Mouse (Mus musculus): ENCODE results near the gene Wnt2b.

The Wnt2b gene

DNA sequence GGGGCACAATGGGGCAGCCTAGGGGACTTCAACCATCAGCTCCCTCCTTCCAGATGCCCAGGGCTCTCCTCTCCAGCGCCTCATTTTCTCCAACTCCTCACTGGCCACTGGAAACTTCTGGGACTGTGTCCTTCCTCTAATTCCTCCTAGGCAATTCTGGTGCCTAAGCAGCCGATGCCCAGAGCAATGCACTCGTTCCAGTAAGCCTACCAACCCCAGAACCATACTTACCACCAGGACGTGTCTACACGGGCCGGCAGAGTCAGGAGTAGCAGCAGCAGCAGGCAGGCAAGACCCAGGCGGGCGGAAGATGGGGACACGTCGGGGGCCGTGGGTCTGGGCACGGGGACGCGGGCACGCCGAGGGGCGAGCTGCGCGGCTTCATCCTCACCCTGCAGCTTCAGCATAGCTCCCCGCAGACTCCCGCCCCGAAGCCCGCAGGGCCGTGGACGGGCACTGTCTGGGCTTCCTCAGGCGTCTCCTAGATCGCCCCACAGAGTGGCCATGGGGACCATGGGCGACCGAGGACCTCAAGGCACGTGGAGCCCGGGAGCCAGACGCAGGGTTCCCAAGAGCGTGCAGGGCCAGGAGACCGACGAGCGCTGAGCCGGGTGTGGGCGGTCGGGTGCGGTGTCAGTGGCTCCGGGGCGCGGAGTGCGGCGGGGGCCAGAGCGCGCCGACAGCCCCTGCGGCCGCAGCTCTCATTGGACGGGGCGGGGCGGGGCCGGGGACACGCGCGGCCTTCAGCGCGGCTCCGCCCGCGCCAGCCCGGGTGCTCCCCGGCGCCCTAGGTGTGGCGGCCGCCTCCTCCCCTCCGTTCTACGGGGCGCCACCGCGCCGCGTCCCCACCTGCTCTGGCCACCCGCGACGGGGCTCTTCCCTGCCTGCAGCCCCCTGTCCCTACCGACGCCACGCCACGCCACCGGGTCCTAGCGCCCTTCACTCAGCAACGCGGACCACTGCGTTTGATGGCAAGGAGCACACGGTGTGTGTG, at the start of gene Wnt2b:
Gene Wnt2b, minus strand, starts transcription at position 856 of the 994 bp plus-strand sequence.
- DNase-seq, result no peak

- no peak for DNase-seq
Observed at GRCm38 (mm10) chr3:105010681-105011339, 49.1 kb upstream of the Wnt2b start.

- no peak for DNase-seq
Observed at GRCm38 (mm10) chr3:105008070-105008469, 46.3 kb upstream of the Wnt2b start.

DNA sequence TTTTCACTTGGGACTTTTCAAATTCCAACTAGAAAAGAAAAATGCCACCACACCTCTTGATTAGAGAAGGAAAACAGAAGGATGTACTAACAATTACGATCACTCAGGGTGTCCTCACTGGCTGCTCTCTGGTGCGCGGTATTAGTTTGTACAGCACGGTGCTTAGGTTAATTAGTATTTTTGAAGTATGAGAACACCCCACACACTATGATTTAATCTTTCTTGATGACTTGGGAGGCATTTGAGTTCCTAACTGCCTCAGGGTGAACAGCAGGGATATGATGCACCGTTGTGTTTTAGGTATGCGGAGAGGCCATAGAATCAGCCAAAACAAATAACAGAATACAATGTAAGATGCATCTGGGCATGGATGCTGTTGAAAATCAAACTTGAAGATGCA, 44.4 kb upstream of the Wnt2b start:
- DNase-seq, result no peak

- no peak for DNase-seq
Observed at GRCm38 (mm10) chr3:105005561-105006065, 43.9 kb upstream of the Wnt2b start.

DNA sequence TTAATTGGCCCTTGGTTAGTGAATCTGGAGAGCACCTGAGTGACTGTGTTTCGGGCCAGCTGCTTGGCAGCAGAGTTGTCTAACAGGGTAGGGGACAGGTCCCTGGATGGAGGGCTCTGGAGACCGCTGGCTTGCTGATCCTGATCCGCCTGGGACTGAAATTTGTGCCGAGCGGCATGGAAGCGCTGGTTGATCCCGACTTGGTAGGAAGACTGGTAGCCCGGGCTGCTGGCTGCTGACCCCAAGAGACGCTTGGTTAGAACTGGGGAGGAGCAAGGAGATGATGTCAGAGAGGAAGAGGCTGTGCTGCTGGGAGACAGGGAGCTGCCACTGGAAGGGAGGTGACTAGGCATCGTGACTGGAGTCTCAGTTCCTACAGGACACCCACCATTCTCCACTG, 43.3 kb upstream of the Wnt2b start:
- DNase-seq, result no peak

- no peak for DNase-seq
Observed at GRCm38 (mm10) chr3:105003960-105004463, 42.3 kb upstream of the Wnt2b start.

DNA sequence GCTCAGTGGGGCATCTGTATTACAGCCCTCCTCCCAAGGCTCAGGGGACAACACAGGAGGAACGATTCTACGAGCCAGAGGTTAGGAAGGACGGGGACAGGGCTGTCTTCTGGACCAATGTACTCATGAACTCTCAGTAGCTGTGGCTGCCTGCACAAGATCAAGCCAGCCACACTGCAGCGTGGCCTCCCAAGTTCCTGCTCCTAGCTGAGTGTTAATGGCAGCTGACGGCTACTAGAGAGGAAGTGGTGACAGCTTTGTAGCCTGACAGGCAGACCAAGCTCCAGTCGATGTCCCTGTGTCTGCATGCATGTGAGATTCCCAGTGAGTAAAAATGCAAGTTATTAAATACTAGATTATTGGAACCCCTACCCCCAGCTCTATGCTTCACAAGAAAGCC, 39.7 kb upstream of the Wnt2b start:
- DNase-seq, result no peak

DNA sequence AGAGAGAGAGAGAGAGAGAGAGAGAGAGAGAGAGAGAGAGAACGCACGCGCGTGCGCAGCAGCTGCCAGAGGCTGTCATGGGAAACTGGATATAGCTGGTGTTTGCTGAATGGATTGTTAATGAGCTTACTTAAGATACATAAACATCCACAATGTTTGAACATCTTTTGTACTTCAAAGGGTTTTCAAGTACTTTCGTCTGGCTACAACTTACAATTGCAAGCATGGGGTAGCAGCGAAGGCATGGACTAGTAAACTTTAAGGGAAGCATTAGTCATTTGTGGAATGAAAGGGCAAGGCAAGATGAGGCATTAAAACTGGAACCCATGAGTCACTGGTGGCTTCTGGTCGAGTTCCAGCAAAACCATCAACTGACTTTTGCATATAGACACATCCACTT, 38.8 kb upstream of the Wnt2b start:
- DNase-seq, result no peak

- no peak for DNase-seq
Observed at GRCm38 (mm10) chr3:104997563-104997962, 35.8 kb upstream of the Wnt2b start.

- no peak for DNase-seq
Observed at GRCm38 (mm10) chr3:104995707-104996106, 34.0 kb upstream of the Wnt2b start.

GRCm38 (mm10) chr3:104994415-104994841, 32.7 kb upstream of the Wnt2b start:
- no peak for DNase-seq

GRCm38 (mm10) chr3:104993800-104994199, 32.1 kb upstream of the Wnt2b start:
- DNase-seq, result no peak

DNA sequence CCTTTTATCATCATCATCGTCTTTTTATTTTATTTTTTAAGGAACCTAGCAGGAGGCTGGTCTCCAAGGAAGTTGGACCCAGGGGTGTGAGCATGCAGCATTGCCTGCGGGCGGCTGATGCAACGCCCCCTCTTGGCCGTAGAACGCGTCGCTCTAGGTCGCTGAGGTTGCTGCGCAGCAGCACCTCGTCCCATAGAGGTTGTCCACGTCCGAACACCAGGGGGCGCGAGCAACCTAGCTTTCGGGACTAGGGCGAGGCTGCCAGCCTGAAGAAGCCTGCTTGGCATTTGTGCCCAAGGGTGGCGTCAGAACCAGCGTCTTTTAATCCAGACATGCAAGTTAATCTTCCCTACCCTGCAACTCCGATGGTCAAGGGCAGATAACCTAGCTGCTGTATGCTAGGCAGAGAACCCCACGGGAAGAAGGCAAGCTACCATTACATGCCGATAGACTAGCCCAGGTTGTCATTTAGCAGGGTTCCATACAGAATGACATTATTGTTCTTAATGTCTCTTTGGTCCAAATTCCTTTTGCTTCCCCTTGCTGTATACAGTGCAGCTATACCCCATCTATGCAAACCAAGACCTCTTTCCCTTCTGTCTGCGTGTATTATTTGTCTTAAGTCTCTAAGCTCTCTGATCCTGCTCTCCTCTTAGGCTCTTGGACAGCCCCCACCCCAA, 31.1 kb upstream of the Wnt2b start:
- peak; percentile 86 for DNase-seq

GRCm38 (mm10) chr3:104991703-104992102, 30.0 kb upstream of the Wnt2b start:
- no peak for DNase-seq

GRCm38 (mm10) chr3:104987884-104988283, 26.2 kb upstream of the Wnt2b start:
- no peak for DNase-seq

DNA sequence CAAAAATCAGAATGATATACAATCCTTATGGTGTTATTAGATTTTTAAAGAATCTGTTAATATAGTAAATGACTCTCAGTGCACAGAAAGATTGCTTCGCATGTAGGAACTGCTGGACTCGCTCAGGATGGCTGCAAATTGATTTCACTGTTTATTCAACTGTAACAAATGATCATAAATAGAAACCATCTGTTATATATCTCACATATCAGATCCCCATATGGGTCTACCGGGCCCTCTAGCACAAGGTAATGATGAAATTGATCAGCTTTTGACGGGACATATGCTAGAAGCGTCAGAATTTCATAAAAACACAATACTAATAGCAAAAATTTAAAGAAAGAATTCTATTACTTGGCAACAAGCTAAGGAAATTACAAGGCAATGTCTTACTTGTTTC, 18.0 kb upstream of the Wnt2b start:
- no peak for DNase-seq

- peak; percentile 83 for DNase-seq
Observed at GRCm38 (mm10) chr3:104967548-104968300, 6.0 kb upstream of the Wnt2b start.

GRCm38 (mm10) chr3:104965991-104966554, 4.4 kb upstream of the Wnt2b start:
- no peak for DNase-seq

GRCm38 (mm10) chr3:104965070-104965855, 3.5 kb upstream of the Wnt2b start:
- DNase-seq, result no peak

Measured in thymus, postnatal 25 days (tissue).